Mouse (Mus musculus) neural tube, embryonic 12.5 days (tissue): ENCODE data around the gene Rusc1. TPM values are rescaled to one million over a fixed set of nuclear protein-coding genes. Genes with fewer than 3 reads are reported as not detected.

Experiments used
- ATAC-seq: fragments of 200-750 bp; cut with Nextera tagmentation; 2 replicates; pipeline ENCODE4 v1.8.0; 2017; ENCODE audit warnings: low read depth, mild to moderate bottlenecking, moderate TSS enrichment, moderate library complexity; ENCODE audit not compliant: low FRiP score
- H3K27ac ChIP-seq: fragments of 300-500 bp; sonication (generic); 2 replicates; pipeline ENCODE4 v1.5.1; 2016
- H3K27me3 ChIP-seq: fragments of 300-500 bp; sonication (generic); replicated peaks from 2 replicates; pipeline ENCODE4 v1.6.1; 2016; ENCODE audit warnings: mild to moderate bottlenecking
- H3K36me3 ChIP-seq: fragments of 300-500 bp; sonication (generic); 2 replicates; pipeline ENCODE4 v1.6.1; 2016; ENCODE audit warnings: mild to moderate bottlenecking
- H3K4me1 ChIP-seq: fragments of 300-500 bp; sonication (generic); 2 replicates; pipeline ENCODE4 v1.6.1; 2016
- H3K4me2 ChIP-seq: fragments of 300-500 bp; sonication (generic); replicated peaks from 2 replicates; pipeline ENCODE4 v1.6.1; 2016; ENCODE audit warnings: mild to moderate bottlenecking
- H3K4me3 ChIP-seq: fragments of 300-500 bp; sonication (generic); 2 replicates; pipeline ENCODE4 v1.5.1; 2016
- H3K9ac ChIP-seq: fragments of 300-500 bp; sonication (generic); 2 replicates; pipeline ENCODE4 v1.6.1; 2016; ENCODE audit warnings: mild to moderate bottlenecking
- H3K9me3 ChIP-seq: fragments of 300-500 bp; sonication (generic); 2 replicates; pipeline ENCODE4 v1.6.1; 2016; ENCODE audit warnings: mild to moderate bottlenecking
- WGBS: fragments of 180-500 bp; shearing (Covaris S2); methylation state at CpG from one replicate; pipeline ENCODE4 v1.1.7; 2016; 5-methylcytosine and 5-hydroxymethylcytosine counted together
- polyA plus RNA-seq: library from polyadenylated mRNA; unstranded; fragments of >200 nt; fragmentation: Nextera tagmentation; extraction: Ambion mirVana; gene quantifications from 2 replicates; pipeline ENCODE4 v1.2.1, GENCODE M21; 2016

Gene Rusc1
- polyA plus RNA-seq, 1 experiment from 2014 or later: 78.8 TPM

DNA sequence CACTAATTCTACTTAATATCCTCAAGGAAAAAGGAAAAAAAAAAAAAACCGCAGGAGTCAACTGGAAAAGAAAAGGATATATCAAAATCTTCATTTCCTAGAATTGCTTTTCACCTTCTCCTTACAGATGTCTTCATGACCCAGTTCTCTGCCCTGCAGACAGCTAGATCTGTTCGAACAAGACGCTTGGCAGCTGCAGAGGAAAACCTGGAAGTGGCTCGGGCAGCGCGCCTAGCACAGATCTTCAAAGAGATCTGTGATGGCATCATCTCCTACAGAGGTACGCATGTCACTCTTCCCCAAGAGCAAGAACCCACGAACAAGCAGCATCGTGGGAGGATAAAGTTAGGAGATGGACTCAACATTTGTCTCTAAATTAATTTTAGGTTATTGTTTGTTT, 34.8 kb downstream of the Rusc1 start:
- Histone ChIP-seq H3K4me2 (no peak overlapping the region), H3K9me3 (no peaks in the 10 kb centered on the region), H3K27me3 (no peaks in the 10 kb centered on the region), H3K36me3 (peaks cover 73% of the 10 kb centered on the region), H3K27ac (no peak overlapping the region), H3K4me1 (no peaks in the 10 kb centered on the region), H3K4me3 (no peak overlapping the region), H3K9ac (no peak overlapping the region)
- WGBS: 96% methylated on average over 9 of the region's 9 CpGs
- no peak for ATAC-seq

DNA sequence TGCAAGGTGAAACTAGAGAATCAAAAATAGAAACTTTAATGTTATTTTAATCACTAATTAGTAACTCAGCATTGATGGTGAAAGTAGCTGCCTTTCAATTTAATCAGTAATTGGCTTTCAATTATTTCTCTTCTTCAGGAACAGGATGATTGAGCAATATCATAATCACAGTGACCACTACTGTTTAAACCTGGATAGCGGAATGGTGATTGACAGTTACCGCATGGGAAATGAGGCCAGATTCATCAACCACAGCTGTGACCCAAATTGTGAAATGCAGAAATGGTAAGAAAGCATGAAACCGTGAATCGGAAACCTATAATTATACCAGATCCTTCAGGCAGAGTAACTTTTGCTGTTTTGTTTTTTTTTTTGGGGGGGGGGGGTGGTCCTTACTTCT, 49.8 kb downstream of the Rusc1 start:
- 97% methylated on average over 4 of the region's 4 CpGs for WGBS
- H3K4me1 ChIP-seq: no peaks in the 10 kb centered on the region
- H3K9ac ChIP-seq: no peak overlapping the region
- no peak overlapping the region for H3K4me3 ChIP-seq
- no peak for ATAC-seq
- H3K27ac ChIP-seq: no peak overlapping the region
- H3K4me2 ChIP-seq: no peak overlapping the region
- H3K27me3 ChIP-seq: no peaks in the 10 kb centered on the region
- H3K9me3 ChIP-seq: no peaks in the 10 kb centered on the region
- peaks cover 66% of the 10 kb centered on the region for H3K36me3 ChIP-seq

Other genes starting within 250 kb of the Rusc1 start
- gene Msto1, start 179.3 kb downstream of the Rusc1 start, polyA plus RNA-seq: 43.3 and 45.5 TPM in 2 replicates
- 18.7 and 19.9 TPM in 2 replicates for gene Ash1l, start 142.7 kb downstream of the Rusc1 start, polyA plus RNA-seq
- gene Dap3, start 142.1 kb downstream of the Rusc1 start, polyA plus RNA-seq: 148 and 157 TPM in 2 replicates
- not detected in 2 replicates for gene Gm43738, start 7.8 kb upstream of the Rusc1 start, polyA plus RNA-seq
- 353 and 354 TPM in 2 replicates for gene Fdps, start 8.6 kb upstream of the Rusc1 start, polyA plus RNA-seq
- 0.43 and 0.46 TPM in 2 replicates for gene Pklr, start 42.8 kb upstream of the Rusc1 start, polyA plus RNA-seq
- gene Hcn3, start 66.9 kb upstream of the Rusc1 start, polyA plus RNA-seq: 19.5 and 23.2 TPM in 2 replicates
- gene Clk2, start 71.5 kb upstream of the Rusc1 start, polyA plus RNA-seq: 38.5 and 43.0 TPM in 2 replicates
- gene Scamp3, start 84.2 kb upstream of the Rusc1 start, polyA plus RNA-seq: 109 and 110 TPM in 2 replicates
- 34.1 and 42.5 TPM in 2 replicates for gene Fam189b, start 89.8 kb upstream of the Rusc1 start, polyA plus RNA-seq
- gene Gba, start 109.6 kb upstream of the Rusc1 start, polyA plus RNA-seq: 44.0 and 50.3 TPM in 2 replicates
- gene Thbs3, start 121.9 kb upstream of the Rusc1 start, polyA plus RNA-seq: 46.4 and 48.2 TPM in 2 replicates
- gene Mtx1, start 133.8 kb upstream of the Rusc1 start, polyA plus RNA-seq: 174 TPM in 2 replicates
- 0.84 and 1.1 TPM in 2 replicates for gene Muc1, start 135.7 kb upstream of the Rusc1 start, polyA plus RNA-seq
- 232 and 252 TPM in 2 replicates for gene Krtcap2, start 152.7 kb upstream of the Rusc1 start, polyA plus RNA-seq
- gene Trim46, start 153.0 kb upstream of the Rusc1 start, polyA plus RNA-seq: 32.4 and 33.5 TPM in 2 replicates
- gene Dpm3, start 166.0 kb upstream of the Rusc1 start, polyA plus RNA-seq: 76.4 and 83.4 TPM in 2 replicates
- 39.0 and 40.2 TPM in 2 replicates for gene Slc50a1, start 177.3 kb upstream of the Rusc1 start, polyA plus RNA-seq
- gene Efna1, start 187.8 kb upstream of the Rusc1 start, polyA plus RNA-seq: 14.4 and 15.9 TPM in 2 replicates
- gene Efna3, start 229.7 kb upstream of the Rusc1 start, polyA plus RNA-seq: 51.3 and 54.7 TPM in 2 replicates
- 15.8 and 17.8 TPM in 2 replicates for gene Efna4, start 244.7 kb upstream of the Rusc1 start, polyA plus RNA-seq